Mouse (Mus musculus) intestine, embryonic 15.5 days (tissue): ENCODE measurements at regions not wholly inside any gene's neighbourhood (a gene's known extent, or its start where the extent isn't known, plus 50 kb on each side); places are given as distances from the start of the nearest gene placed in this dataset.
A peak's percentile ranks its signal among the peaks of the same experiment; 100 is the strongest.

Experiments used
- ATAC-seq: fragments of 200-750 bp; cut with Nextera tagmentation; 2 replicates; pipeline ENCODE4 v1.8.0; 2017; ENCODE audit warnings: moderate TSS enrichment, moderate library complexity
- H3K27ac ChIP-seq: fragments of 300-500 bp; sonication (generic); 2 replicates; pipeline ENCODE4 v1.5.1; 2015; ENCODE audit warnings: mild to moderate bottlenecking, inconsistent platforms
- H3K27me3 ChIP-seq: fragments of 300-500 bp; sonication (generic); replicated peaks from 2 replicates; pipeline ENCODE4 v1.6.1; 2015; ENCODE audit warnings: inconsistent platforms
- H3K36me3 ChIP-seq: fragments of 300-500 bp; sonication (generic); 2 replicates; pipeline ENCODE4 v1.6.1; 2015; ENCODE audit warnings: inconsistent platforms
- H3K4me1 ChIP-seq: fragments of 300-500 bp; sonication (generic); replicated peaks from 2 replicates; pipeline ENCODE4 v1.6.1; 2015; ENCODE audit warnings: inconsistent platforms
- H3K4me2 ChIP-seq: fragments of 300-500 bp; sonication (generic); replicated peaks from 2 replicates; pipeline ENCODE4 v1.6.1; 2015; ENCODE audit warnings: mild to moderate bottlenecking, inconsistent platforms
- H3K4me3 ChIP-seq: fragments of 300-500 bp; sonication (generic); replicated peaks from 2 replicates; pipeline ENCODE4 v1.5.1; 2015; ENCODE audit warnings: inconsistent platforms
- H3K9ac ChIP-seq: fragments of 300-500 bp; sonication (generic); 2 replicates; pipeline ENCODE4 v1.6.1; 2015; ENCODE audit warnings: inconsistent platforms
- H3K9me3 ChIP-seq: fragments of 300-500 bp; sonication (generic); 2 replicates; pipeline ENCODE4 v1.6.1; 2016; ENCODE audit warnings: inconsistent platforms
- WGBS: fragments of 180-500 bp; shearing (Covaris S2); methylation state at CpG from one replicate; pipeline ENCODE4 v1.1.7; 2015; 5-methylcytosine and 5-hydroxymethylcytosine counted together

GRCm38 (mm10) chr2:3957491-3957890 lies 60.0 kb upstream of the Frmd4a start:
- Histone ChIP-seq H3K4me2 (no peak overlapping the region), H3K4me1 (no peaks in the 10 kb centered on the region), H3K9me3 (no peaks in the 10 kb centered on the region), H3K27ac (no peak overlapping the region), H3K27me3 (no peaks in the 10 kb centered on the region), H3K4me3 (no peak overlapping the region), H3K36me3 (no peaks in the 10 kb centered on the region), H3K9ac (no peak overlapping the region)
- ATAC-seq = no peak

DNA sequence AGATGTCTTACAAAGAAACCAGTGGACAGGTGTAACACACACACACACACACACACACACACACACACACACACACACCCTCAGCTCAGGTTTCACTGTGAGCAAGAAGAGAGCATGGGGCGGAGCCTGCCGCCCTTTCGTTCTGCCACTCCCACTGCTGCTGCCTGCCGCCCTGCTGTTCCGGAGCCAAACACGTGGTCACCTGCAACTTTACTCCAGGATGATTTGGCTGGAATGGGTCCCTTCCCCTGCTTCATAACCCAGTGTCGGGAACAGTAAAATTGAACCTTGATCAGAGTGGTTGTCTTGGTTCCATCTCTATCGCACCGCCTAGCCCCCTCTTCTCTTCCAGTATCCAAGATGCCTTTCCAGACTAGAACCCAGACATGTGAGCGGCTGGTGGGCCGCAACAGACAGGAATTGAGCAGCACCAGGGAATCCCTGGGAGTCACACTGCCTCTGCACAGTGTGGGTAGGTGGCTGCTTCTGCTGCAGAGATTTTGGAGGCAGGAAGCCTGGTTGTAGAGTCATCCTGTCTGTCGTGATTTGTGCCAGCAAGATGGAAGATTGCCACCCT lies 59.4 kb upstream of the Frmd4a start:
- Histone ChIP-seq H3K4me3 (no peak overlapping the region), H3K4me2 (peak overlapping the region; percentile 40), H3K36me3 (no peaks in the 10 kb centered on the region), H3K9me3 (no peaks in the 10 kb centered on the region), H3K27ac (no peak overlapping the region), H3K9ac (no peak overlapping the region), H3K4me1 (no peaks in the 10 kb centered on the region), H3K27me3 (no peaks in the 10 kb centered on the region)
- peak; percentile 83 for ATAC-seq
- WGBS = 21% methylated on average over 12 of the region's 12 CpGs

GRCm38 (mm10) chr2:3958711-3959110 lies 58.8 kb upstream of the Frmd4a start:
- no peak overlapping the region for H3K4me3 ChIP-seq
- H3K27ac ChIP-seq = no peak overlapping the region
- H3K36me3 ChIP-seq = no peaks in the 10 kb centered on the region
- H3K4me1 ChIP-seq = no peaks in the 10 kb centered on the region
- WGBS = 84% methylated on average over 4 of the region's 4 CpGs
- no peak for ATAC-seq
- no peaks in the 10 kb centered on the region for H3K9me3 ChIP-seq
- no peak overlapping the region for H3K9ac ChIP-seq
- no peaks in the 10 kb centered on the region for H3K27me3 ChIP-seq
- H3K4me2 ChIP-seq = no peak overlapping the region

- Histone ChIP-seq H3K27ac (no peak overlapping the region), H3K4me2 (no peak overlapping the region), H3K9ac (no peak overlapping the region), H3K9me3 (no peaks in the 10 kb centered on the region), H3K27me3 (no peaks in the 10 kb centered on the region), H3K4me3 (no peak overlapping the region), H3K36me3 (no peaks in the 10 kb centered on the region), H3K4me1 (no peaks in the 10 kb centered on the region)
- ATAC-seq = no peak
- 88% methylated on average over 1 of the region's 1 CpGs for WGBS
Observed at GRCm38 (mm10) chr2:3959181-3959580, 58.3 kb upstream of the Frmd4a start.

- ATAC-seq = no peak
- WGBS = 78% methylated on average over 5 of the region's 5 CpGs
Observed at GRCm38 (mm10) chr2:3960213-3960612, 57.3 kb upstream of the Frmd4a start.

GRCm38 (mm10) chr2:3964351-3964750 lies 53.2 kb upstream of the Frmd4a start:
- ATAC-seq = peak; percentile 100
- Histone ChIP-seq H3K4me3 (no peak overlapping the region), H3K27ac (no peak overlapping the region), H3K36me3 (no peaks in the 10 kb centered on the region), H3K4me1 (no peaks in the 10 kb centered on the region), H3K4me2 (no peak overlapping the region), H3K9ac (no peak overlapping the region), H3K9me3 (no peaks in the 10 kb centered on the region), H3K27me3 (no peaks in the 10 kb centered on the region)
- 93% methylated on average over 4 of the region's 4 CpGs for WGBS

More at GRCm38 (mm10) chr2:3960213-3960612, 57.3 kb upstream of the Frmd4a start:
- Histone ChIP-seq H3K4me1 (no peaks in the 10 kb centered on the region), H3K4me3 (no peak overlapping the region), H3K9ac (no peak overlapping the region), H3K9me3 (no peaks in the 10 kb centered on the region), H3K36me3 (no peaks in the 10 kb centered on the region), H3K27ac (no peak overlapping the region), H3K4me2 (no peak overlapping the region), H3K27me3 (no peaks in the 10 kb centered on the region)
